21 mouse cellular contexts compared by ENCODE assay signal in the genomic region with DNA sequence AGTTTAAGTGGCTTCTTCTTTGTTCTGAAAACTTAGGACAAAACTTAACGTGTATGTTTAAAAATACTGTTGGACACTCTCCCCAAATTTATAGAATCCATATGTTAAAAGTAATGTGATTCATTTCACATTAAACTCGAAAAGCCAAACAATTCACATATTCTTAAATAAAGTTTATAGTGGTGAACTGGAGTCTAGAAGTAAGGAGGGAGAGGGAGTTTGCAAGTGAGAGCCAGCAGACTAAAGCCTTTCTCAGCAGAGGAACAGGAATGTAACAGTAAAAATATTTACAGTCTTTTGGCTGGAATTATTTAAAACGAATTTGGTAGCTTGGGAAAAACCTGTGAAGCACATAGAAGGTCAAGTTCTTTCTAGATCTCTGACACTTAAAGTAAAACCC. TPM values are rescaled to one million over a fixed set of nuclear protein-coding genes. Genes with fewer than 3 reads are reported as not detected.
DNase-seq lines count a peak whose midpoint lies in the region; ATAC-seq and TF ChIP-seq lines count a peak whose summit lies in the region.
"Had no signal": no experiment of that assay in that cellular context is flagged by ENCODE, and none has a peak within 500 bp of the region (broad histone marks: within the 10 kb centered on the region; RNA-seq: fewer than 3 reads in every experiment).

No protein-coding gene starts in this region.

- TF ChIP-seq CTCF in kidney, postnatal 0 days (IDR thresholded peaks at IDR 0.05; ENCODE audit: low read depth), result no peak

- no peak for ATAC-seq in kidney, postnatal 0 days (replicated peaks; ENCODE audit: low FRiP score, low read depth)
- ATAC-seq in kidney, embryonic 16.5 days (ENCODE audit: low FRiP score, low TSS enrichment), result no peak
- no peak for ATAC-seq in embryonic facial prominence, embryonic 14.5 days (ENCODE audit: low read depth)
- peak; percentile 64; the same call in 1 of the 2 replicates for ATAC-seq in limb, embryonic 14.5 days (ENCODE audit: low FRiP score, low read depth)
- ATAC-seq: forebrain, embryonic 13.5 days; forebrain, postnatal 0 days had no signal

- 34% methylated on average over 3 of the region's 3 CpGs for WGBS in kidney, postnatal 0 days
- 43% methylated on average over 3 of the region's 3 CpGs for WGBS in kidney, embryonic 16.5 days
- 22% methylated on average over 3 of the region's 3 CpGs for WGBS in embryonic facial prominence, embryonic 14.5 days
- WGBS in limb, embryonic 14.5 days, result 12% methylated on average over 3 of the region's 3 CpGs

- H3K9ac ChIP-seq in kidney, postnatal 0 days (ENCODE audit: low read depth, low read length), result no peak overlapping the region
- no peak overlapping the region for H3K9ac ChIP-seq in kidney, embryonic 16.5 days (replicated peaks; ENCODE audit: low read length)
- no peak overlapping the region for H3K9ac ChIP-seq in embryonic facial prominence, embryonic 14.5 days (ENCODE audit: low read depth, low read length)
- H3K9ac ChIP-seq in limb, embryonic 14.5 days (ENCODE audit: low read depth, low read length, severe bottlenecking), result no peak overlapping the region
- H3K9ac ChIP-seq: forebrain, embryonic 13.5 days; forebrain, postnatal 0 days; heart, embryonic 13.5 days; hindbrain, embryonic 15.5 days had no signal

- H3K4me1 ChIP-seq in kidney, postnatal 0 days (replicated peaks; ENCODE audit: insufficient read depth, low read length), result no peaks in the 10 kb centered on the region
- no peaks in the 10 kb centered on the region for H3K4me1 ChIP-seq in kidney, embryonic 16.5 days (ENCODE audit: insufficient read depth, low read length)
- peaks cover 9% of the 10 kb centered on the region for H3K4me1 ChIP-seq in embryonic facial prominence, embryonic 14.5 days (ENCODE audit: control insufficient read depth, insufficient read depth, low read length)
- H3K4me1 ChIP-seq in limb, embryonic 14.5 days (ENCODE audit: control insufficient read depth, insufficient read depth, low read length), result peaks cover 26% of the 10 kb centered on the region
- H3K4me1 ChIP-seq: forebrain, embryonic 13.5 days; hindbrain, embryonic 10.5 days; hindbrain, embryonic 15.5 days had no signal

- H3K27me3 ChIP-seq in kidney, postnatal 0 days (ENCODE audit: insufficient read depth, low read length), result no peaks in the 10 kb centered on the region
- H3K27me3 ChIP-seq in kidney, embryonic 16.5 days (ENCODE audit: insufficient read depth, low read length), result no peaks in the 10 kb centered on the region
- H3K27me3 ChIP-seq in embryonic facial prominence, embryonic 14.5 days (replicated peaks; ENCODE audit: control insufficient read depth, insufficient read depth, low read length), result no peaks in the 10 kb centered on the region
- H3K27me3 ChIP-seq in limb, embryonic 14.5 days (ENCODE audit: control insufficient read depth, insufficient read depth, low read length), result no peaks in the 10 kb centered on the region
- H3K27me3 ChIP-seq: forebrain, embryonic 13.5 days; heart, embryonic 13.5 days; hindbrain, embryonic 15.5 days had no signal

- DNase-seq in kidney, postnatal 0 days (ENCODE audit: low spot score), result peak; percentile 32
- peak; percentile 60 for DNase-seq in NIH3T3 (ENCODE audit: low read depth)
- DNase-seq in embryonic facial prominence, embryonic 14.5 days (ENCODE audit: low spot score), result peak; percentile 42
- DNase-seq in limb, embryonic 14.5 days (ENCODE audit: low spot score), result peak; percentile 68
- DNase-seq in ovary, postnatal 10 days (ENCODE audit: low spot score), result no peak
- DNase-seq in urinary bladder, postnatal 4 days (ENCODE audit: low spot score in 2 of 2), result no peak
- DNase-seq in frontal cortex, postnatal 10 days (ENCODE audit: low spot score in 2 of 2), result no peak
- DNase-seq: adrenal gland, postnatal 14 days; cerebellum, adult 11-12 months; cerebellum, adult 9-10 months; cerebellum, postnatal 25 days; forebrain, postnatal 0 days; gastrocnemius, postnatal 36 days; heart, adult 11 months; heart, postnatal 10 days had no signal

- TF ChIP-seq POLR2A in limb, embryonic 14.5 days (IDR thresholded peaks at IDR 0.05; ENCODE audit: borderline replicate concordance, extremely low read depth, insufficient read depth, insufficient read length), result no peak

- no peak overlapping the region for H3K4me3 ChIP-seq in kidney, postnatal 0 days (replicated peaks; ENCODE audit: low read depth, low read length)
- H3K4me3 ChIP-seq in kidney, embryonic 16.5 days (ENCODE audit: low read length), result no peak overlapping the region
- H3K4me3 ChIP-seq in embryonic facial prominence, embryonic 14.5 days (ENCODE audit: low read depth, low read length), result no peak overlapping the region
- no peak overlapping the region for H3K4me3 ChIP-seq in limb, embryonic 14.5 days (replicated peaks; ENCODE audit: low read length)
- H3K4me3 ChIP-seq: forebrain, embryonic 13.5 days; heart, embryonic 13.5 days; hindbrain, embryonic 10.5 days; hindbrain, embryonic 15.5 days had no signal

- no peaks in the 10 kb centered on the region for H3K36me3 ChIP-seq in kidney, postnatal 0 days (ENCODE audit: insufficient read depth, low read length)
- no peaks in the 10 kb centered on the region for H3K36me3 ChIP-seq in kidney, embryonic 16.5 days (ENCODE audit: insufficient read depth, low read length)
- no peaks in the 10 kb centered on the region for H3K36me3 ChIP-seq in embryonic facial prominence, embryonic 14.5 days (ENCODE audit: control insufficient read depth, insufficient read depth, low read length)
- H3K36me3 ChIP-seq in limb, embryonic 14.5 days (ENCODE audit: control insufficient read depth, insufficient read depth, low read length), result no peaks in the 10 kb centered on the region
- H3K36me3 ChIP-seq: heart, embryonic 13.5 days; hindbrain, embryonic 10.5 days; hindbrain, embryonic 15.5 days had no signal

- no peak overlapping the region for H3K4me2 ChIP-seq in kidney, postnatal 0 days (ENCODE audit: low read length)
- no peak overlapping the region for H3K4me2 ChIP-seq in kidney, embryonic 16.5 days (replicated peaks; ENCODE audit: low read depth, low read length)
- no peak overlapping the region for H3K4me2 ChIP-seq in embryonic facial prominence, embryonic 14.5 days (ENCODE audit: low read depth, low read length)
- H3K4me2 ChIP-seq in limb, embryonic 14.5 days (replicated peaks; ENCODE audit: low read depth, low read length, severe bottlenecking), result no peak overlapping the region
- H3K4me2 ChIP-seq: forebrain, embryonic 13.5 days; heart, embryonic 13.5 days; hindbrain, embryonic 15.5 days had no signal

- no peak overlapping the region for H3K27ac ChIP-seq in kidney, postnatal 0 days
- no peak overlapping the region for H3K27ac ChIP-seq in kidney, embryonic 16.5 days (ENCODE audit: low read length)
- H3K27ac ChIP-seq in embryonic facial prominence, embryonic 14.5 days (replicated peaks; ENCODE audit: low read depth, low read length), result peak overlapping the region; percentile 67
- H3K27ac ChIP-seq in limb, embryonic 14.5 days (replicated peaks; ENCODE audit: low read depth, low read length), result peak overlapping the region; percentile 67
- H3K27ac ChIP-seq: forebrain, embryonic 13.5 days; hindbrain, embryonic 10.5 days; hindbrain, embryonic 15.5 days had no signal

- no peaks in the 10 kb centered on the region for H3K9me3 ChIP-seq in kidney, postnatal 0 days (replicated peaks; ENCODE audit: low read length)
- H3K9me3 ChIP-seq in kidney, embryonic 16.5 days (ENCODE audit: low read length), result no peaks in the 10 kb centered on the region
- no peaks in the 10 kb centered on the region for H3K9me3 ChIP-seq in embryonic facial prominence, embryonic 14.5 days (ENCODE audit: control insufficient read depth, low read length)
- no peaks in the 10 kb centered on the region for H3K9me3 ChIP-seq in limb, embryonic 14.5 days (ENCODE audit: control insufficient read depth, low read length)
- H3K9me3 ChIP-seq: forebrain, embryonic 13.5 days; heart, embryonic 13.5 days; hindbrain, embryonic 10.5 days; hindbrain, embryonic 15.5 days had no signal

RNA-seq across cellular contexts. Expression of gene Kera, which starts 15.6 kb away (rescaled TPM):
- 0.05 TPM in 1 of 2 replicates, not detected in the other for polyA plus RNA-seq in kidney, postnatal 0 days (2015; fragmentation: Nextera tagmentation; extraction: Ambion mirVana)
- polyA plus RNA-seq in kidney, embryonic 16.5 days (2015; fragmentation: Nextera tagmentation; extraction: Ambion mirVana), result 0.32 and 0.35 TPM in 2 replicates
- polyA plus RNA-seq in embryonic facial prominence, embryonic 14.5 days (2014; fragmentation: Nextera tagmentation; extraction: Ambion mirVana), result 21.6 and 22.0 TPM in 2 replicates
- 119 and 122 TPM in 2 replicates for polyA plus RNA-seq in limb, embryonic 14.5 days (2012; rRNA removed)
- polyA plus RNA-seq in limb, embryonic 14.5 days (2014; fragmentation: Nextera tagmentation; extraction: Ambion mirVana), result 151 and 180 TPM in 2 replicates
- polyA plus RNA-seq: cortical plate, adult 2 months had no signal

RNA-seq across cellular contexts. Expression of gene Lum, which starts 26.1 kb away (rescaled TPM):
- polyA plus RNA-seq in kidney, postnatal 0 days (2015; fragmentation: Nextera tagmentation; extraction: Ambion mirVana), result 19.8 and 21.6 TPM in 2 replicates
- polyA plus RNA-seq in kidney, embryonic 16.5 days (2015; fragmentation: Nextera tagmentation; extraction: Ambion mirVana), result 68.5 and 76.3 TPM in 2 replicates
- polyA plus RNA-seq in embryonic facial prominence, embryonic 14.5 days (2014; fragmentation: Nextera tagmentation; extraction: Ambion mirVana), result 568 and 584 TPM in 2 replicates
- 402 and 410 TPM in 2 replicates for polyA plus RNA-seq in limb, embryonic 14.5 days (2012; rRNA removed)
- 586 and 602 TPM in 2 replicates for polyA plus RNA-seq in limb, embryonic 14.5 days (2014; fragmentation: Nextera tagmentation; extraction: Ambion mirVana)

RNA-seq across cellular contexts. Expression of gene Epyc, which starts 52.8 kb away (rescaled TPM):
- 0.08 TPM in 1 of 2 replicates, not detected in the other for polyA plus RNA-seq in kidney, postnatal 0 days (2015; fragmentation: Nextera tagmentation; extraction: Ambion mirVana)
- polyA plus RNA-seq in kidney, embryonic 16.5 days (2015; fragmentation: Nextera tagmentation; extraction: Ambion mirVana), result 0.36 and 0.39 TPM in 2 replicates
- polyA plus RNA-seq in embryonic facial prominence, embryonic 14.5 days (2014; fragmentation: Nextera tagmentation; extraction: Ambion mirVana), result 27.9 and 39.2 TPM in 2 replicates
- 78.1 and 79.8 TPM in 2 replicates for polyA plus RNA-seq in limb, embryonic 14.5 days (2012; rRNA removed)
- 25.6 and 38.4 TPM in 2 replicates for polyA plus RNA-seq in limb, embryonic 14.5 days (2014; fragmentation: Nextera tagmentation; extraction: Ambion mirVana)

Comparison
In these comparisons a context has a peak if more than half of its experiments do, and no peak if none do; other contexts are left out.
1. DNase-seq: peak in kidney, postnatal 0 days (single experiment), NIH3T3 (single experiment), embryonic facial prominence, embryonic 14.5 days (single experiment) and limb, embryonic 14.5 days (single experiment); none in ovary, postnatal 10 days (single experiment), urinary bladder, postnatal 4 days (0 of 2) and frontal cortex, postnatal 10 days (0 of 2).
2. H3K27ac ChIP-seq: peak in embryonic facial prominence, embryonic 14.5 days (single experiment) and limb, embryonic 14.5 days (single experiment); none in kidney, postnatal 0 days (single experiment) and kidney, embryonic 16.5 days (single experiment).
3. RNA of gene Kera, which starts 15.6 kb away (polyA plus RNA-seq): 119 to 180 TPM in limb, embryonic 14.5 days and 21.6 to 22.0 TPM in embryonic facial prominence, embryonic 14.5 days; 0.32 to 0.35 TPM in kidney, embryonic 16.5 days and 0.05 TPM in kidney, postnatal 0 days; every median in the first group is over 10 times any median in the second.
4. RNA of gene Epyc, which starts 52.8 kb away (polyA plus RNA-seq): 25.6 to 79.8 TPM in limb, embryonic 14.5 days and 27.9 to 39.2 TPM in embryonic facial prominence, embryonic 14.5 days; 0.36 to 0.39 TPM in kidney, embryonic 16.5 days and 0.08 TPM in kidney, postnatal 0 days; every median in the first group is over 10 times any median in the second.